Mouse (Mus musculus) mouse embryonic stem cell (cell line): Measurements from ENCODE around the gene Ntn5.

ENCODE experiments used
- in situ Hi-C, 2 experiments: fragments of 300-500 bp; cut with MboI; formaldehyde crosslinking; loops; 1 replicate in 1 of 2; 3 replicates in 1 of 2; pipeline ENCODE4 v1.14.3; 2019 to 2020; ENCODE audit warnings: low sequenced_read_pairs in 2 of 2, low pct_unique_long_range_greater_than_20kb in 1 of 2, mixed read lengths in 1 of 2; ENCODE audit not compliant: unreplicated experiment in 1 of 2

Ntn5 gene

DNA sequence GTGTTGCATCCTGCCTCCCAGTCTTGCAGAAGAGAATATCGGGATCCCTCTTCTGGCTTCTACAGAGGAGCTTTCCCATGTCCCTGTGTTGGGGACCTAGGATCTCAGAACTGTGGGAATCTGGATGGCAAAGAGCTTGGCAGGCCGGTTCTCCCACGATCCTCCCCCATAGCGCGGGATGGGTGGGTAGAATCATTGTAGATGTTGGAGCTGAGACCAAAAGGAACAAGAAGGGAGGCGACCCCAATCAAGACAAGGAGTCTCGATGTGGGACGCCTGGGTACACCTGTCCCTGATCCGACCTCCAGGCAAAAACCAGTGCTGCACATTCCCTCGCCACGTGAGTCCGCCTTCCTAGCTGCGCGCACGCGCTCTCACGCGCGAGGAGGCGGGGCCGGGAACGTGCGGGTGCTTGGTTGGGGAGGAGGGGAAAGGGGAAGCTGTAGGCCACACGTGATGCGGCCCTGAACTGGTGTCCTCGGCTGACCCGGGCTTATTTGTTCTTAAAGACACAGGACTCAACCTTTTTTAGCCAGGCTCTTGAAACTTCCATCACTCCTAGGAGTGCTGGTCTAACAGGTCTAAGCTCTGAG, 23.6 kb downstream of the Ntn5 start:
- in situ Hi-C loops, result no loop called here

DNA sequence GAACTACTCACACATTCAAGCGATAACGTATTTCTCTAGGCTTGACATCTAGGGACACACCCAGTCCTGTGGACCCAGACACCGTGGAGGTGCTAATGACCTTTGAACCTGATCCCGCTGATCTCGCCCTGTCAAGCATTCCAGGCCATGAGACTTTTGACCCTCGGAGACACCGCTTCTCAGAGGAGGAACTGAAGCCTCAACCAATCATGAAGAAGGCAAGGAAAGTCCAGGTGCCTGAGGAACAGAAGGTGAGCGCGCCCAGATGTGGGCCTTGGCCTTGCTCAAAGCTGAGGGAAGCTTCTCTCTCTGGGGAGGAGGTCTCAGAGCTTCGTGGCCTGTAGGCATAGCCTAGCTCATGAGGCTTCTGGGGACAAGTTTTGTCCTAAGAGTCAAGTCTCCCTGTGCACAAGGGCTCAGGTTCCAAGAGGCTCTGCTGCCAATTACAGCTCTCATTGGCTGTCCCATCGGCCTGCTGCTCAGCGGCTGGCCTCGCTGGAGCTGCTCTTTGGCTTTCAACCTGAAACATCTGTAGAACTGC, 24.5 kb downstream of the Ntn5 start:
- in situ Hi-C loops, result no loop called here

DNA sequence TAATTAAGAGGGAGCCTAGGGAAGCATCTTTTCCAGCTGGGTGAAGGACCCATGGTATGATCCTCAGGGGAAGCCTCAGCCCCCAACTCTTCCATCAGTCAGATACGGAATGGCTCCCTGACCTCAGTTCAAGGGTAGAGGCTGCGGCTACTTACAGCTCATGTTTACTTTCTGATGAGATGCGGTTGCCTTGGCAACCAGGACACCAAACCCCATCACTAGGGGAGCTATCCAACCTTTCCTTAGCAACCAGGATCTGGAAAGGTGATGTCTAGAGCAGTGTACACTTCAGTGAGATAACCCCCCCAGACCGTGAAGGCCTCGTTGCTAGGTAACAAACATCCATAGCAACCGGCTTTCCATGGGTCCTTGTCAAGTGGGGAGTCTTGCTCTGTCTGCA, 25.2 kb downstream of the Ntn5 start:
- in situ Hi-C loops, result no loop called here

DNA sequence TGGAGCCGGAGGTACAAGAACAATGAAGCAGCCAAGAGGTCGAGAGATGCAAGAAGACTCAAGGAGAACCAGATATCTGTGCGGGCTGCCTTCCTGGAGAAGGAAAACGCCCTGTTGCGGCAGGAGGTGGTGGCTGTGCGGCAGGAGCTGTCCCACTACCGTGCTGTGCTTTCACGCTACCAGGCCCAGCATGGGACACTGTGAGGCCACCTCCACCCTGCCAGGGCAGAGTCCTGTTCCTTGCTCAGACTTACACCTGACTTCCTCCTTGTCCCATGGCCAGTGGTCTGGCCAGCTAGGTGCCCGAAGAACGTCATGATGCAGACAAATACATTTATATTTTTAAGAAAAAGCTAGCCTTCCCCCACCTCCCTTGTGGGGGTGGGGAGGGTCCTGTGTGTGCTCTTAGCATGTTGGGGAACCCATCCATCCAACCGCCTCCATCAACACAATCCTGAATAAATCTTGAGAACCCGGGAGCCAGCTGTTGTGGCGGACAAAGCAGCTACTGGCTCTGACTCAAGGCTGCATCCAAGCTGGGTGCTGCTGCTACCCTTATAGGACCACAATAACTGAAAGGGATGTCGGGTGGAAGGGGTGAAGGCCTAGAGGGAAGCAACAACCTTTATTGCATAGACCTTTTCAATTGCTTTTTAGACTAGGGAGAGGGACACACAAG, 26.0 kb downstream of the Ntn5 start:
- in situ Hi-C loops, result no loop called here

DNA sequence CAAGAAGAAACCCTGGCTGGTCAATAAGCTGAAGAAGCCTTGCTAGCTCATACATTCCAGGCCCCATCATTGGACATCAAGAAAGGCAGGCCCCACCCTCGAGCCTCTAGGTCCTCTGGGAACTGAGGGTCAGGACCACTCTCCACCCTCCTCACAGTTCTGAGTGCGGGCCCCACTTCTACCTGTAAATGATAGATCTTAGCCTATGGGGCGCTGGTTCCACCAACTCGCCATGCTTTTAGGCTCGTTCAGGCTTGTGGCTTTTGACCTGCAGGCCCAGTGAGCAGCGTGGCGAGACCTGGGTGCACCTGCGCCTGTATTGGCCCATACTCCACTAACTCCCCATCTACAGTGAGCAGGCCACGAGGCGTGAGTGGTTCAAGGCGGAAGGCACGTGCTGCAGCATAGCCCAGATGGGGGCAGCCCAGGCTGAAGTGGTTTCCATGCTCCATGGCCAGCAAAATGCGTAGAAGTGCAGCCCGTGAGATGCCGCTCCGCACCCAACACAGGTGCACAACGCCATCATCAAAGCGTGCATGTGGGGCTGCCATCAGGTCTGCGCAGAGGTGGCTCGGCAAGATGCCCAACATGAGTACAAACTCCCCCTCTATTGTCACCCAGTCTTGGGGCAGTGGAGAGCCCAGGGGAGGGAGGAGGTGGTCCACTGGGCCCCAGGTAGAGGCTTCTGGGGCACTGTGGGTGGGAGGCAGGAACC, 26.8 kb downstream of the Ntn5 start:
- in situ Hi-C loops, result no loop called here

DNA sequence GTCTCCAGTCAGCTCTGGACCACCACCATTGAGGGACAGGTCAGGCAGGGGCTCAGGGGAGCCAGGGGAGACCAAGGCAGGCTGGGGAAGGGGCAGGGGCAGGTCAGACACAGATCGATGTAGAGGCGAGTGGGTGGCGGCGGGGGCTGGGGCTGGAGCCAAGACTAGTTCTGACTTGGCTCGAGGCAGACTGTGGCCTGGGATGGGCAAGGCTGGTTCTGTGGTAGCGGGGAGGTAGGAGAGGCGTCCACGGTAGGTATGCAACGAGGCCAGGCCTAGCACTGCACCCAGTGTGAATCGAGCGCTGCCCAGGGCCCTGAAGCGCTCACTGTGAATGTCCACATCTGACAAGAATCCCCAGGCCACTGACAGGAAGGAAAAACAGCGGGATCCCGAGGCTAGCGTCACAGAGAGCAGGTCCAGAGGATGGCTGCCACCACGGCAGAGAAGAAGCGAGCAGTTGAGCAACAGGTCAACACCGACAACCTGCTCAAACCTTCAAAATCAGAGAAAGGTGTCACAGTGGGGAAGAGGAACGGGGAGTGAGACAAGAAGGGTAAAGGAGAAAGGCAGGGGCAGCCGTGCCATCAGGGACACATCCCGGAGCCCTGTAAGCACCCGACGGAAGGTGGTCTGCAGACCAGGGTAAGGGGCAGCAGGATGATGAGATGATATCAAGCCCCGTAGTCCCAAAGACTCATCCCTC, 27.6 kb downstream of the Ntn5 start:
- in situ Hi-C loops, result no loop called here

DNA sequence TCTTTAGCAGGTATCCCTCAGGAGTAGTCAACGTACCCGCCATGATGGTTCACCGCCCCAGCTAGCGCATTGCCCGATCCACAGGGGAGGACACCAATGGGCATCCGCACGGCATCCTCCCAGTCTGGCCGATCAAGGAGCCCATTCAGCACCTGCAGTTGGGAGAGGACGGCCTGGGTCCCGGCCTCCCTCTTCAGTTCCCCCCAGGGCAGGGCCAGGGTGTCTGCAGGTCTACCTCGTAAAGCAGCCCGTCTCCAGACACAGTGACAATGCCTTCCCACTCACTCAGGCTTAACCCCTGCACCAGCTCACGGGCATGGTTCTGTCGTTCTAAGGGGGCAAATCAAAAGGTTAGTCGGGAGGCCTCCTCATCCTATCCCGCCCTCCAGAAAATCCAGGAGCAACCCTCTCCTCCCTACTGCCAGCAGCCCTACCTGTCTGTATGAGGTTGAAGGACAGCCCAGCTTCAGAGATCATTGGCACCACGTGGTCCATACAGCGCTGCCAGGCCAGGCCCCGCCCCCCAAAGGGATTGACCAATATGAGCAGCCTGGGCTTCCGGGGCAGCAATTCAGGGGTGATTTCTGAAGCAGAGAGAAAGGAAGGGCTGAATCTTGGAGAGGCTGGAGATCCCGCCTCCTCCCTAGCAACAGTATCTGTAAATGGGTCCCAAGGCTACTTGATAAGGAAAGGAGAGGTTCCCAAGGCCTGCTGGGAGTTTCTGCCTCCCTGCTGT, 28.4 kb downstream of the Ntn5 start:
- in situ Hi-C loops, result no loop called here

DNA sequence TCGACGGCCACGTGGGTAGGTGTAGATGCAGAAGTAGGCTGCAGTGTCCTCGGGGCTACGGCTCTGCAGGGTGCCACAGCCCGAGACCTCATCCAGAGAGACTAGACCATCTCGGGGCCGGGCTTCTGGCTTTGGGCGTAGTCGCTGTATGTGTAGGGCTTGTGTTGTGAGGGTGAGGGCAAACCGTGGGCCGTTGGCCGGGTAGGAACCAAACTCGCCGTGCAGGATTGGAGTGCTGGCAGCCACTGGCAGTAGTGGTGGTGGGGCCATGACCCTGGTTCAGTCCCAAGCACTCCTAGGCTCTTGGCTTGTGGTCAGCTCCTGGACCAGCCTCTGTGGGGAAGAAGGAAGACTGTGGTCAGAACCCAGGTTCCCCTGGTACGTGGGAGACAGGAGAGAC, 29.6 kb downstream of the Ntn5 start:
- in situ Hi-C loops, result no loop called here

DNA sequence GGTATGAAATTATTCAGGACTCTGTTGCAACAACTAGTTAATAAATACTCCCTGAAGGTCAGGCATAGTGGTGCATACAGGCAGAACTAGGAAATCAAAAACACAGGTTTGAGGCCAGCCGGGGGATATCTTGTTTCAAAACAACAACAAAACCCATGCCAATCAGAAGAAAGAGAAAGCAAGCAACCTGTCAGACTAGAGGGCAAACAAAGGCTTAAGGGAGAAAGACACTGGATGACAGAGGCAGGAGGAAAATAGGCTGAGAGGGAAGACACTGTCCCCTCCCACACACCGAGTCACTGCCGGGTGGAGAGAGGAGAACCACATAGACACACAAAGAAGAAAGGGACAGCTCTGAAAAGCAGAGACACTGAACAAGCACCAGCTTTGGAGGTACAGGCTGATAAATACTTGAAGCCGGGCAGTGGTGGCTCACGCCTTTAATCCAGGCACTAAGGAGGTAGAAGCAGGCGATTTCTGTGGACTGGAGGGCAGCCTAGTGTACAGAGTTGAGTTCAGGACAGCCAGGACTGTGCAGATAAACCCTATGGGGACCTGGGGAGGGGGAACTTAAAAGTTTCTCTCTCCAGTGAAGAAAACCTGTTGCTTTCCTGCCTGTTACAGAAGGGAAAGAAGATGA, 30.2 kb downstream of the Ntn5 start:
- in situ Hi-C loops, result no loop called here

DNA sequence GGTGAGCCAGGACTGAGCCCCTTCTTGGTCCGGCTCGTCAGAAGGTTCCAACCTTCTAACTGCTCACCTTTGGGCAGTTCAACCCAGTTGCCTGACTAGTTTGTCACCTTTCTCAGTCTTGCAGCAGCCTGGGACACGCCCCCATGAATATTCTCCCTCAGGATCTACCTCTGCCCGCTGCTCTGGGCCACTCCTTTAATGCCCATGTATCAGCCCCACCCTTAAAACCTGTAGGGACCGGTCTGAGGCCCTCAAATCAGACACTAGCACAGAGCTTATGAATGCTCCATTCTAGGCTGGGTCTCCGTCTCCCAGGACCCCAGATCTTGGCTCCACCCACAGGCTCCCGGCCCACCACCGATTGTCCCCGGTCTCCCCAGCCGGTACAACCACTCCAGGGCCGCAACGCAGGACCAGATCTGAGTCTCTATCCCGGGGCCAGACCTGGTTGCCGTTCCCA, 30.8 kb downstream of the Ntn5 start:
- in situ Hi-C loops, result no loop called here

DNA sequence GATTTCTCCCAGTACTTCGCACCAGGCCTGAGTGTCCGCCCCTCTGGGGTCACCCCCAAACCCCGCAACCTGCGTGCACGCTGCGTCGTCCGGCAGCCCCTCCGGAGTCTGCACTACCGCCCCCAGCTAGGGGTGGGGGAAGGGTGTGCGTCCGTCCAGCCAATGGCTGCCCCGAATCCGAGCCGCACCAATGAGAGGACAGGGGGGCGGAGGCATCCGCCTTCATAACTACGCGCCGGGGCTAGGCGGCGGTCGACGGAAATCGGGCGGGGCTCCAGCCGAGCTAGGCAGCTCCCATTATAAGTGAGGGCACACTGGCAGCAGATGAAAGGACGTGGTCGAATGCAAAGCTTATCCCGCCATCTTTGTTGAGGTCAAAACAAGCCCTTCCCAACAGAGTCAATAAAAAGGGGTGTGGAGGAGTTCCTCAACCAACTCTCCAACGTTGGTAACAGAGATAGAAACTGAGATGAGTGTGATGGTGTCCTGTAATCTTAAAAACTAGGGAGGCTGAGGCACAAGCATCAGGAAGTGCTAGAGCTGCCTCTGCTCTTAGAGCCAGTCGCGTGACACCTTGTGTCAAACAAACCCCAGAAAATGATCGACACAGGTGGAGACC, 31.4 kb downstream of the Ntn5 start, which contains the start of gene Rpl18:
TSS of gene Rpl18 (plus strand) at position 368 of the 619 bp plus-strand sequence.
- in situ Hi-C loops, result no loop called here

DNA sequence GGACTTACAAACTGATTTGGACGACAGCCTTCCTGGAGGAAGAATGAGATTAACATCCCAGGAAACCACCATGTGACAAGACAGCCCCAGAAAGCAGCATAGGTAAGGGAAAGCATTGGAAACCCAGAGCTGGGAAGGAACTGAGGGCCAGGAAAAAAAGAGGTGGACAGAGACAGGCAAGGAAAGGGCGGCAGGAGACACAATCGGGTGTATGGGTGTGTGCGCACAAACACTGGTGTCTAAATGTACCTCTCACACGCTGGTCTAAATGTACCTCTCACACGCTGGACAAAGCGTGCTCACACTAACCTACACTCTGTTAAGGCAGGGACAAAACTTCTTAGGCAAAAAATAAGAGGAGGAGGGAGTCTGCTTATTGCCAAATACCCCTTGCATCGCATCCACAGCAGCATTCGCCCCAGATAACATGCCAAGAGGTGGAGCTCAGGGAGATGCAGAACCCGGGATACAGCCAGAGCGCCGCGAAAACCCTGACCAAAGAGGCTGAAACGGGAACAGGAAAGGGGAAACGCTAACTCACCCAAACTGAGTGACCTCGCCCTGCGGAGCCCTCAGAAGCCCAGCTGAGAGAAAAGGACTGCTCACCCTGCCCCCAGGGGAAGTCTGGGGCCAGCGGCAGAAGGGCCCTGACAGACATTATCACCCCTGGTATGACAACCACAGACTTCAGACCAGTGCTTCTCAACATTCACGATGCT, 32.1 kb downstream of the Ntn5 start:
- in situ Hi-C loops, result no loop called here

DNA sequence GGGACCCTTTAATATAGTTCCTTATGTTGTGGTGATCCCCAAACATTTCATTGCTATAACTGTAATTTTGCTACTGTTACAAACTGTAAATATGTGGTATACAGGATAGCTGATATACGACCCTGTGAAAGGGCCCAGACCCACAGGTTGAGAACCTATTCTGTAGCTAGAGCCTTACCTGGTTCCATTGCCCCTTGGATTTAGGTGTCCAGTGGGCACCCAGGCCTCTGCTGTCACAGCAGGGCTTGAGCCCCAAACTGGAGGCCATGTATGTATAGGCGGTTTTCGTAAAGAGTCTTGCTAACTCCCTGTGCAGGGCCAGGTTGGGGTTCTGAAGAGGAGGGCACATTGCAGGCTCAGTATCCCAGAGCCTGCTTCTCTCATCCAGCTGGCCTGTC, 32.6 kb downstream of the Ntn5 start:
- in situ Hi-C loops, result no loop called here

DNA sequence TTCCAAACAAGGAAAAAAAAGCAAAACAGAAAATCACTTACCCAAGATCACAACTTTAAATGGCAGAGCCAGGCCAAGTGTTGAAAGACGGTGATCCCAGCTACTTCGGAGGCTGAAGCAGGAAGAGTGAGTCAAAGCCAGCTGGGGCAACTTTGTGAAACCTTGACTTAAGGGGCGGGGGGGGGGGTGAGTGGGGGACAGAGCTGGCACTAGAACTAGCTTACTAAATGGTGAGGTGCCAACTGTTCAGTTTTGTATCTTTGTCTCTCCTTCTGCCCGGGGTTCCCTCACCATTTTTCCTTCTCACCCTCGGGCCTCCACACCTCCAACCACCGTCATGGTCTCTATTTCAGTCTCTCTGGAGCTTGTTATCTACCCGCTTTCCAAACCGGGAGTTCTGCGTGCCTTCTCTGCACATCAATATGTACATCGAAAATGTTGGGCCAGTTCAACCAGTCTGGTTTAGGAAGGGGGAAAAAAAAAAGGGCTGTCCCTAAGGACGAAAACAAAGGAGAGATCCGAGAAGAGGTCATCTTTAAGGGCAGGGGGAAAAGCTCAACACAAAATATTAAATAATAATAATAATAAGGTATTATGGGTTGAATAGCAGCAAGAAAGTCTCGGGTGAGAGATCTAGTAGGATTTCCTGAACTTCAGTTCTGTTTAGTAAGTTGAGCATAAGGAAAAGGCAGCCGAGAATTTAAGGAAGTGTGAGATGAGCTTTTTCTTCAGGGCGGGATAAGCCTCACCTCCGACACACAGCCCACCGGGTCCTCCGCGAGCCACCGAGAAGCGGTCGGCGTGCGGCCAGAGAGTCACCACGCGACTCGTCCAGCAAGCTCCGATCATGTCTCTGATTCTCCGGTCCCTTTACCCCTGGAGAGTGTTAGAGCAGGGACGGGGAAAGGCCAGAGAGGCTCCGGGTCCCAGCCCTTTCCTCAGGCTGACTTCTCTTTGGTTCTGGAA, 33.4 kb downstream of the Ntn5 start:
- in situ Hi-C loops, result no loop called here

DNA sequence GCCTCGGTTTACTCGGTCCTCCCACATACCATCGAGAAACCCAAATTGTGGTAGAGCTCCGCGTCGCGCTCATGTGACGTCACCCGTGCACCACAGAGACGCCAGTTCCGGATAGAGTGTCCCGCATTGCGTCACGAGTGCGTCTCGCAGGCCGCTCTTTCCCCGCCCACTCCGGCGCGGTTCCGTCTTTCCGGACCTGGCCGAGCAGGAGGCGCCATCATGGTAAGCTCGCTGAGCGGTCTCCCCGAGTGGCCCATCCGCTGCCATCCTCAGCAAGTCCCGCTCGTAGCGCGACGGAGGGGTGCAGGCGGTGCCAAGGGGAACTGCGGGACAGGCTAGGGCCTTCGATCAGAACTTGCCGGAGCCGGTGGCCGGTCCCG, 34.1 kb downstream of the Ntn5 start, which contains the start of gene Sphk2:
TSS of gene Sphk2 (minus strand) at position 85 of the 380 bp plus-strand sequence.
- in situ Hi-C loops, result no loop called here

DNA sequence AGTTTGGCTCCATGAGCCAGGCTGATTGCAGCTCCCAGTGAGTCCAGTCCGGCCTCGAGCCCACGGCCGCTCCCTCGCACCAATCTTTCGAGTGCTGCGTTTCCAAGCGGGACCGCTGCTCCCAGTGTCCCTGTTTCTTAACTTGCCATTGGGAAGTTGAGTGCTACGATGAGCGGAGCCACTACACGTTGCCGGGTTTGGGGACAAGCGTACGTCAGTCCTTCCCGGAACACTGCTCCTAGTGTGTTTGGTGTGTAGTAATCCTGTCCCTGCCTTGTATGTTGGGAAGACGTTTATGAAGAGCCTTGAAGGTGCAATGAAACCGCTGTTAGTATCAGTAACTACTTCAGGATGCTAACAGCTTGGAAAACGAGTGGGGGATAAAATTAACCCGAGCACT, 34.5 kb downstream of the Ntn5 start:
- in situ Hi-C loops, result no loop called here
